8 mouse cellular contexts compared by ENCODE assay signal in genomic region chr12:111966683-111967173, GRCm38 (mm10). TPM values are rescaled to one million over a fixed set of nuclear protein-coding genes. Genes with fewer than 3 reads are reported as not detected.
DNase-seq lines count a peak whose midpoint lies in the region; ATAC-seq and TF ChIP-seq lines count a peak whose summit lies in the region.

Gene Atp5mpl, minus strand, starts transcription at chr12:111966977.

- peaks cover 19% of the 10 kb centered on the region for H3K36me3 ChIP-seq in embryonic facial prominence, embryonic 15.5 days
- H3K36me3 ChIP-seq in limb, embryonic 14.5 days (ENCODE audit: control insufficient read depth, insufficient read depth, low read length), result peaks cover 11% of the 10 kb centered on the region
- H3K36me3 ChIP-seq in midbrain, postnatal 0 days (ENCODE audit: insufficient read depth, low read length), result peaks cover 10% of the 10 kb centered on the region

- TF ChIP-seq CTCF in bone marrow, adult 2 months (IDR thresholded peaks at IDR 0.05; ENCODE audit: control insufficient read depth, insufficient read depth, low read length), result peak; percentile 87
- peak; percentile 98 for TF ChIP-seq CTCF in midbrain, postnatal 0 days (IDR thresholded peaks at IDR 0.05)

- peak; percentile 87 for ATAC-seq in embryonic facial prominence, embryonic 15.5 days (ENCODE audit: insufficient number of reproducible peaks, low FRiP score, low TSS enrichment, low read depth)
- peak; percentile 91 for ATAC-seq in limb, embryonic 14.5 days (ENCODE audit: low FRiP score, low read depth)
- peak; percentile 91 for ATAC-seq in midbrain, postnatal 0 days (ENCODE audit: low FRiP score)

- peak; percentile 70; the same call in 1 of the 2 replicates for TF ChIP-seq POLR2A in bone marrow, adult 2 months (IDR thresholded peaks at IDR 0.05; ENCODE audit: borderline replicate concordance, control insufficient read depth, low read depth, low read length)
- TF ChIP-seq POLR2A in limb, embryonic 14.5 days (IDR thresholded peaks at IDR 0.05; ENCODE audit: borderline replicate concordance, extremely low read depth, insufficient read depth, insufficient read length), result peak; percentile 61; the same call in 1 of the 2 replicates

- WGBS in bone marrow, adult 2 months, result under 1% methylated on average over 37 of the region's 37 CpGs
- WGBS in embryonic facial prominence, embryonic 15.5 days, result under 1% methylated on average over 37 of the region's 37 CpGs
- under 1% methylated on average over 37 of the region's 37 CpGs for WGBS in limb, embryonic 14.5 days
- WGBS in midbrain, postnatal 0 days, result under 1% methylated on average over 37 of the region's 37 CpGs

- no peaks in the 10 kb centered on the region for H3K9me3 ChIP-seq in embryonic facial prominence, embryonic 15.5 days (replicated peaks)
- no peaks in the 10 kb centered on the region for H3K9me3 ChIP-seq in limb, embryonic 14.5 days (ENCODE audit: control insufficient read depth, low read length)
- no peaks in the 10 kb centered on the region for H3K9me3 ChIP-seq in midbrain, postnatal 0 days (ENCODE audit: low read length)

- H3K27ac ChIP-seq in bone marrow, adult 2 months (ENCODE audit: control insufficient read depth, insufficient read depth, low read depth, low read length, poor library complexity), result peak within 1 kb of the TSS; percentile 61; the same call in 1 of the 2 replicates
- H3K27ac ChIP-seq in embryonic facial prominence, embryonic 15.5 days (replicated peaks), result peak within 1 kb of the TSS; percentile 44
- H3K27ac ChIP-seq in limb, embryonic 14.5 days (replicated peaks; ENCODE audit: low read depth, low read length), result peak within 1 kb of the TSS; percentile 34; the same call in 1 of the 2 replicates
- peak within 1 kb of the TSS; percentile 47 for H3K27ac ChIP-seq in midbrain, postnatal 0 days (ENCODE audit: low read depth, low read length)

- H3K4me2 ChIP-seq in embryonic facial prominence, embryonic 15.5 days (replicated peaks), result peak within 1 kb of the TSS; percentile 75
- peak within 1 kb of the TSS; percentile 65 for H3K4me2 ChIP-seq in limb, embryonic 14.5 days (replicated peaks; ENCODE audit: low read depth, low read length, severe bottlenecking)
- H3K4me2 ChIP-seq in midbrain, postnatal 0 days (ENCODE audit: low read depth, low read length, poor library complexity, severe bottlenecking), result peak within 1 kb of the TSS; percentile 86

- no peaks in the 10 kb centered on the region for H3K27me3 ChIP-seq in embryonic facial prominence, embryonic 15.5 days
- no peaks in the 10 kb centered on the region for H3K27me3 ChIP-seq in limb, embryonic 14.5 days (ENCODE audit: control insufficient read depth, insufficient read depth, low read length)
- no peaks in the 10 kb centered on the region for H3K27me3 ChIP-seq in midbrain, postnatal 0 days (ENCODE audit: insufficient read depth, low read length)

- peak within 1 kb of the TSS; percentile 96 for H3K4me3 ChIP-seq in bone marrow, adult 2 months (replicated peaks; ENCODE audit: control insufficient read depth, low read depth, low read length)
- peak within 1 kb of the TSS; percentile 84 for H3K4me3 ChIP-seq in embryonic facial prominence, embryonic 15.5 days (replicated peaks)
- H3K4me3 ChIP-seq in limb, embryonic 14.5 days (replicated peaks; ENCODE audit: low read length), result peak within 1 kb of the TSS; percentile 82
- peak within 1 kb of the TSS; percentile 71 for H3K4me3 ChIP-seq in midbrain, postnatal 0 days (ENCODE audit: low read depth, low read length)

- peak within 1 kb of the TSS; percentile 93 for H3K9ac ChIP-seq in embryonic facial prominence, embryonic 15.5 days
- peak within 1 kb of the TSS; percentile 91 for H3K9ac ChIP-seq in limb, embryonic 14.5 days (ENCODE audit: low read depth, low read length, severe bottlenecking)
- peak within 1 kb of the TSS; percentile 85 for H3K9ac ChIP-seq in midbrain, postnatal 0 days (replicated peaks; ENCODE audit: low read length, poor library complexity, severe bottlenecking)

- no peaks in the 10 kb centered on the region; the same call in 1 of the 2 replicates for H3K4me1 ChIP-seq in bone marrow, adult 2 months (ENCODE audit: control insufficient read depth, insufficient read depth, low read length)
- H3K4me1 ChIP-seq in embryonic facial prominence, embryonic 15.5 days, result peaks cover 16% of the 10 kb centered on the region
- H3K4me1 ChIP-seq in limb, embryonic 14.5 days (ENCODE audit: control insufficient read depth, insufficient read depth, low read length), result peaks cover 6% of the 10 kb centered on the region
- peaks cover 12% of the 10 kb centered on the region; the same call in 1 of the 2 replicates for H3K4me1 ChIP-seq in midbrain, postnatal 0 days (ENCODE audit: insufficient read depth, low read length)

- DNase-seq in 416B (ENCODE audit: low read depth), result peak; percentile 92
- DNase-seq in heart, adult 8-10 months (ENCODE audit: low spot score), result peak; percentile 94
- peak; percentile 96 for DNase-seq in kidney, adult 9 months
- DNase-seq in limb, embryonic 14.5 days (ENCODE audit: low spot score), result peak; percentile 92
- DNase-seq in midbrain, postnatal 0 days (ENCODE audit: low spot score), result peak; percentile 95
- DNase-seq in spleen, postnatal 14 days (ENCODE audit: low spot score in 2 of 2), result peak; percentile 90 to 96

RNA-seq across cellular contexts. Expression of gene Atp5mpl, which starts in this region (rescaled TPM):
- 196 and 245 TPM in 2 replicates for polyA plus RNA-seq in bone marrow, adult 2 months (2011; ENCODE audit: insufficient read depth, insufficient read length, low replicate concordance, missing spikeins)
- polyA plus RNA-seq in embryonic facial prominence, embryonic 15.5 days (2015; fragmentation: Nextera tagmentation; extraction: Ambion mirVana), result 574 and 621 TPM in 2 replicates
- 1,000 to 10,000 TPM; 1,302 to 1,352 (median 1,330) TPM for total RNA-seq in heart, adult 8-10 months (2022)
- 162 and 174 TPM in 2 replicates for polyA plus RNA-seq in limb, embryonic 14.5 days (2012; rRNA removed)
- 598 and 677 TPM in 2 replicates for polyA plus RNA-seq in limb, embryonic 14.5 days (2014; fragmentation: Nextera tagmentation; extraction: Ambion mirVana)
- 172 and 371 TPM in 2 replicates for total RNA-seq in midbrain, postnatal 0 days (2014; rRNA removed)
- polyA plus RNA-seq in midbrain, postnatal 0 days (2015; fragmentation: Nextera tagmentation; extraction: Ambion mirVana), result 836 and 886 TPM in 2 replicates

Comparison
In these comparisons a context has a peak if more than half of its experiments do, and no peak if none do; other contexts are left out.
1. Peak in every context shown above with its lines: DNase-seq, ATAC-seq, H3K4me3 ChIP-seq and H3K27ac ChIP-seq.